Mouse (Mus musculus) heart, postnatal 0 days (tissue): ENCODE data around the gene Glipr2. TPM values are rescaled to one million over a fixed set of nuclear protein-coding genes. Genes with fewer than 3 reads are reported as not detected.
A peak's percentile ranks its signal among the peaks of the same experiment; 100 is the strongest.

Experiments used
- ATAC-seq: fragments of 200-750 bp; cut with Nextera tagmentation; 2 replicates; pipeline ENCODE4 v1.8.0; 2017; ENCODE audit warnings: low read depth, moderate number of reproducible peaks, moderate library complexity; ENCODE audit not compliant: insufficient read depth
- DNase-seq: peaks from one replicate; pipeline ENCODE4 v3.0.0-alpha.2; 2016; ENCODE audit warnings: low spot score
- H3K27ac ChIP-seq: fragments of 300-500 bp; sonication (generic); 2 replicates; pipeline ENCODE4 v1.5.1; 2014; ENCODE audit warnings: low read depth, mild to moderate bottlenecking
- H3K27me3 ChIP-seq: fragments of 300-500 bp; sonication (generic); 2 replicates; pipeline ENCODE4 v1.6.1; 2014; ENCODE audit warnings: low read length, mixed read lengths; ENCODE audit not compliant: control insufficient read depth, insufficient read depth
- H3K36me3 ChIP-seq: fragments of 300-500 bp; sonication (generic); replicated peaks from 2 replicates; pipeline ENCODE4 v1.6.1; 2014; ENCODE audit warnings: low read length, mixed read lengths; ENCODE audit not compliant: control insufficient read depth, insufficient read depth
- H3K4me1 ChIP-seq: fragments of 300-500 bp; sonication (generic); 2 replicates; pipeline ENCODE4 v1.6.1; 2014; ENCODE audit warnings: antibody characterized with exemption; ENCODE audit not compliant: control insufficient read depth, insufficient read depth
- H3K4me2 ChIP-seq: fragments of 300-500 bp; sonication (generic); 2 replicates; pipeline ENCODE4 v1.6.1; 2014; ENCODE audit warnings: low read depth, mild to moderate bottlenecking, low read length, moderate library complexity
- H3K4me3 ChIP-seq: fragments of 300-500 bp; sonication (generic); 2 replicates; pipeline ENCODE4 v1.5.1; 2014; ENCODE audit warnings: low read depth, low read length
- H3K9ac ChIP-seq: fragments of 300-500 bp; sonication (generic); replicated peaks from 2 replicates; pipeline ENCODE4 v1.6.1; 2014; ENCODE audit warnings: low read depth, low read length, mixed read lengths
- H3K9me3 ChIP-seq: fragments of 300-500 bp; sonication (generic); replicated peaks from 2 replicates; pipeline ENCODE4 v1.6.1; 2016; ENCODE audit warnings: low read length; ENCODE audit not compliant: control insufficient read depth
- CTCF ChIP-seq: IDR thresholded peaks from 2 replicates; pipeline ENCODE4 v1.5.1; 2016; ENCODE audit warnings: antibody characterized with exemption, control low read depth, low read depth
- EP300 ChIP-seq: IDR thresholded peaks from 2 replicates; pipeline ENCODE4 v1.6.1; 2016; ENCODE audit warnings: antibody characterized with exemption, low read depth
- WGBS: fragments of 180-500 bp; shearing (Covaris S2); extraction: QIAGEN DNeasy Blood & Tissue Kit; methylation state at CpG from one replicate; pipeline ENCODE4 v1.1.7; 2014; 5-methylcytosine and 5-hydroxymethylcytosine counted together
- polyA plus RNA-seq: library from polyadenylated mRNA; unstranded; fragments of >200 nt; fragmentation: Nextera tagmentation; extraction: Ambion mirVana; gene quantifications from 2 replicates; pipeline ENCODE4 v1.2.1, GENCODE M21; 2015
- total RNA-seq: library from RNA; depleted of rRNA; stranded (reverse); fragments of >200 nt; gene quantifications from 2 replicates; pipeline ENCODE4 v1.2.3, GENCODE M21; 2014; ENCODE audit warnings: low replicate concordance

Glipr2 gene
- total and polyA plus RNA-seq, 2 experiments from 2014 or later: 28.4 to 39.2 TPM

DNA sequence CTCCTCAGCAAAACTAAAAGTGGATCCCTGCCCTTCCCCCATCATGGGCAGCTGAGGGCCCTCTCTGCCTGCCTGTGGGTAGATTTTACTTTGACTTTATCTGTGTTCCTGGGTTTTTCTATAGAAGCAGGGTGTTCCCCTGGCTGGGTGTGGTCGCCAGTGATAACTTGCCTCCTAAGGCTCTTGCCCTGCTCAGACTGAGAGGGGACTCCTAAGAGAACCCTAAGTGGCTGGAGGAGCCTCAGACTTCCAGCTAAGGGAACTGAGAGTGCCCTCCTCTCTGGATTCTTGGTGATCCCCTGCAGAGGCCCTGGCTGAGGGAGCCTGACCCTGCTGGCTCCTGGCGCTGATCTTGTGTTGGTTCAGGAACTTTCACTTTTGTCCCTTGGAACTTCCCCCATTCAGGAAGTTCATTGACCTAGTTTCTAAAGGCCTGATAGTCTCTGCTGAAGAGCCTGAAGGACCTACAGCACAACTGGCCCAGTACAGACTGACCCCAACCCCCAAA lies 7.2 kb downstream of the Glipr2 start:
- ATAC-seq (no peak), DNase-seq (no peak)
- Histone ChIP-seq H3K9me3 (no peaks in the 10 kb centered on the region), H3K9ac (0 out of 2 replicates have a peak overlapping the region, but pooled peaks have one; percentile 18), H3K27me3 (no peaks in the 10 kb centered on the region), H3K4me2 (peak overlapping the region; percentile 38), H3K36me3 (no peaks in the 10 kb centered on the region), H3K4me1 (peaks cover 17% of the 10 kb centered on the region), H3K4me3 (no peak overlapping the region), H3K27ac (0 out of 2 replicates have a peak overlapping the region, but pooled peaks have one; percentile 23)
- TF ChIP-seq EP300 (no peak), CTCF (no peak)
- 22% methylated on average over 2 of the region's 2 CpGs for WGBS

DNA sequence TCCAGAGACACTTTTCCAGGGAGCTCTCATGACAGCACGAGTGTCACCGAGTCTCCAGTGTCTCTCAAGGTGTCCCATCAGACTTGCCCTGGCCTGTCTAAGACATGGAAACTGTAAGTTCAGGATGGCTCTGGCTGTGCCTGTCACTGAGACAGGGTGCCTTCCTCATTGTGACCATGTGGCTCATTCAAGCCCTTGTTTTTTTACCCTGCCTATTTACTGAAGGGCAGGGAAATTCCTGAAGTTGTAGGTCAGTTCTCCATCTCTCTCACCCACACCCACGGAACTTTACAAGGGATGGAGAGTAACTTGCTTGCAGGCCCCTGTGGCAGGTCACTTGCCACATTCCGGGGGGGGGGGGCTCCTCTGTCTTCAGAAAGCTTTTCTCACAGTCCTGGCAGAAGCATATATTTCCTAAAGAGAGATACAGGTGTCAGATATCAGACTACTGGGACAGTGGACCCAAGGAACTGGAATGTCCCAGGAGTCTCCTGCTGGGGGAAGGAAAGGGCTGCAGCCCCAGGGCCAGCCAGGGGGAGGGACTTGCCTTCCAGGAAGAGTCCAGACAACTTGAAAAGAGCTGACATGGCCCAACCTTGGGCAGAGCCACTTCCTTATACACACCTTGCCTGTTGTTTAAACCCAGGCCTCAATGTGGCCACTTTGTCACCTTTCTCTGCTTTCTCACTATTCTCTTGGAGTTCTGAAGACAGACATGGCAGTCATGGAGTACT lies 7.9 kb downstream of the Glipr2 start:
- Histone ChIP-seq H3K4me1 (peaks cover 17% of the 10 kb centered on the region), H3K27me3 (no peaks in the 10 kb centered on the region), H3K27ac (0 out of 2 replicates have a peak overlapping the region, but pooled peaks have one; percentile 23), H3K9me3 (no peaks in the 10 kb centered on the region), H3K9ac (no peak overlapping the region), H3K4me2 (no peak overlapping the region), H3K4me3 (no peak overlapping the region), H3K36me3 (no peaks in the 10 kb centered on the region)
- TF ChIP-seq EP300 (no peak), CTCF (no peak)
- ATAC-seq: 0 out of 2 replicates have a peak, but pooled peaks have one; percentile 15
- WGBS: 36% methylated on average over 4 of the region's 4 CpGs
- DNase-seq: no peak

DNA sequence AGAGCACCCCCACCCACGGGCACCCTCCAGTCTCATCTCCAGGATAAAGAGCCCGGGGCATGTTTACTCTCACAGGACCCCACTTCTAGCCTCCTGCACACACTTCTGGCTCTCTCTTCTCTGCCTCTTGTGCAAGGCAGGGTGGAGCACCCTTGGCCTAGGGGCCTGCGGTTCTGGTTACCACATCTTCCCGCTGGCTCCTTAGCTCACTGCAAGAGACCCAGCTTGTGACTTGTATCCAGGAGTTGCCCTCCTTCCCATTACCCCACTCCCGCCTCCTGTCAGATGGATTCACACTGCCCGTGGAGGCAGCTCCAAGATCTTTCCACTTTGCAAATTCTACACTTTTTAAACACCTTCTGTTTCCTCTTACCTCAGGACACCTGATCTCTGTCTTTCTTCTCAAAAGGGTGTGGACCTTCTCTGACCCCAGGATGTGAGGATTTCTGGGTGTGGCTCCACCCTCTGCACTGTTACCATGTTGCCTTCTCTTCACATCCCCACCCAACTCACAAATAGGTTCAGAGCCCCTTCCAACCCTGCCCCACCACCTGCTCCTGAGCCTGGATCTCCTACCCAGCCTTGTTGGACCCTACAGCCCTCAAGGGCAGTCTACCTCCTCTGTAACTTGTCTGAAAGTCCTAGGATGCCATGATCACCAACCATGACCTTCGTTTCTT lies 8.8 kb downstream of the Glipr2 start:
- peaks cover 17% of the 10 kb centered on the region for H3K4me1 ChIP-seq
- H3K27ac ChIP-seq: no peak overlapping the region
- TF ChIP-seq EP300 (no peak), CTCF (no peak)
- no peak overlapping the region for H3K4me2 ChIP-seq
- no peaks in the 10 kb centered on the region for H3K36me3 ChIP-seq
- 86% methylated on average over 7 of the region's 7 CpGs for WGBS
- no peaks in the 10 kb centered on the region for H3K9me3 ChIP-seq
- no peak for ATAC-seq
- no peak overlapping the region for H3K4me3 ChIP-seq
- no peak for DNase-seq
- no peak overlapping the region for H3K9ac ChIP-seq
- H3K27me3 ChIP-seq: no peaks in the 10 kb centered on the region

DNA sequence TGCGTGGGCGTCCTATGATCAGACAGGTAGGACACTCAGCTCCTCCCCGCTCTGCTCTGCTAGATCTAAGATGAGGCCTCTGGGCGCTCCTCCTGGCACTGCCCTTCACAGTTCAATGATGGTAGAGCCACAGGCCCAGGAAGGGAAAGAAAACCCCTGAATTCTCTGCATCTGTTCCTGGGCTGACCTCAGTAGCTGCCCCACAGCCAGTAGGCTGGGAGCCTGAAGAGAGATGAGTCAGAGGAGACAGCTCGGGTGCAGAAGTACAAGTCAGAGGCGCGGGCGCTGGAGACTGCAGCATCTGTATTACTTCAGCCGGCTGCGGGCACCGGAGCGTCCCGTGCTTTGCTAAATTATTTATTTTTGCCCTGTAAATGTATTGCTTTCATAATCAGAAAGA lies 11.4 kb downstream of the Glipr2 start:
- Histone ChIP-seq H3K27me3 (no peaks in the 10 kb centered on the region), H3K9me3 (no peaks in the 10 kb centered on the region), H3K27ac (peak overlapping the region; percentile 34; the same call in 1 of the 2 replicates), H3K4me1 (peaks cover 25% of the 10 kb centered on the region), H3K4me2 (no peak overlapping the region), H3K36me3 (no peaks in the 10 kb centered on the region), H3K9ac (no peak overlapping the region), H3K4me3 (no peak overlapping the region)
- ATAC-seq: no peak
- 52% methylated on average over 13 of the region's 13 CpGs for WGBS
- TF ChIP-seq CTCF: no peak
- DNase-seq: no peak

DNA sequence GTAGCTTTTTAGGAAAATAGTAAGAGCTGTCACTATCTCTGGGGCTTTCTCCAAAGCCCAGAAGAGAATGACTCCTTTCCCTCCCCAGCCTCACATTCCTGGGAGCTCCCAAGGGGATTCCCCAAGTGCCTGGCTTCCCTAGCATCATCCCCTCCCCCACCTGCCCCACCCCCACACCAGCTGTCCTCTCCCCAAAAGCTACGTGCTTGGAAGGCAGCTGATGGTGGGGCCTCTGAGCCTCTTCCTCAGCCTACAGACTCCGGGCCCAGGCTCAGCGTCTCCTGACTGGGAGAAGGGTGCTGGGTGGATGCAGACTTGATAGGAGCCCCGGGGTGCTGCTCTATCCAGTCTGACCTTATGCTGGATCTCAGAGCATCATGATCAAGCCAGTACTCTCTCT lies 12.2 kb downstream of the Glipr2 start:
- TF ChIP-seq EP300 (no peak), CTCF (no peak)
- Histone ChIP-seq H3K9ac (no peak overlapping the region), H3K9me3 (no peaks in the 10 kb centered on the region), H3K27me3 (no peaks in the 10 kb centered on the region), H3K4me2 (no peak overlapping the region), H3K36me3 (no peaks in the 10 kb centered on the region), H3K4me3 (no peak overlapping the region), H3K4me1 (peaks cover 22% of the 10 kb centered on the region), H3K27ac (0 out of 2 replicates have a peak overlapping the region, but pooled peaks have one; percentile 13)
- no peak for ATAC-seq
- DNase-seq: no peak
- WGBS: 36% methylated on average over 4 of the region's 4 CpGs
